Mouse (Mus musculus) kidney, postnatal 36 days (tissue): ENCODE results near the gene Gsg1.

Experiments
- DNase-seq, 2 experiments: peaks; one replicate each; pipeline ENCODE4 v3.0.0; 2021 to 2022; ENCODE audit warnings: mixed read lengths in 2 of 2

Gsg1 gene

DNA sequence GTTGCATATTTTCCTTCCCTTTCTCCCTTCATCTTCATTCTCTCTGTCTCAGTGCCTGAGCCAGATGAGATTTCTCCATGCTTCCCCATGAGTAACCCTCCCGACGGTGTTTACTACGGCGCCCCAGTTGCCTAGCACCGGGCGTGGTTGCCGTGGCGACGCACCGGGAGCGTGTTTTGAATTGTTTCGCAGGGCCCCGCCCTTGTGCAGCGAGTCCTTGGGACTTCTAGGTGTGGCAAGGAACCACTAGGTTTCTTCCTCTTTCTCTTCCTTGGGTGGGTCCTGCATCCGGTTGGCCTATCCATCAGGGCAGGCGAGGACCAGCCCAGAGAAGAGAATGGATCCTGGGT lies 1.4 kb downstream of the Gsg1 start:
- peak; percentile 87 to 89 for DNase-seq

DNA sequence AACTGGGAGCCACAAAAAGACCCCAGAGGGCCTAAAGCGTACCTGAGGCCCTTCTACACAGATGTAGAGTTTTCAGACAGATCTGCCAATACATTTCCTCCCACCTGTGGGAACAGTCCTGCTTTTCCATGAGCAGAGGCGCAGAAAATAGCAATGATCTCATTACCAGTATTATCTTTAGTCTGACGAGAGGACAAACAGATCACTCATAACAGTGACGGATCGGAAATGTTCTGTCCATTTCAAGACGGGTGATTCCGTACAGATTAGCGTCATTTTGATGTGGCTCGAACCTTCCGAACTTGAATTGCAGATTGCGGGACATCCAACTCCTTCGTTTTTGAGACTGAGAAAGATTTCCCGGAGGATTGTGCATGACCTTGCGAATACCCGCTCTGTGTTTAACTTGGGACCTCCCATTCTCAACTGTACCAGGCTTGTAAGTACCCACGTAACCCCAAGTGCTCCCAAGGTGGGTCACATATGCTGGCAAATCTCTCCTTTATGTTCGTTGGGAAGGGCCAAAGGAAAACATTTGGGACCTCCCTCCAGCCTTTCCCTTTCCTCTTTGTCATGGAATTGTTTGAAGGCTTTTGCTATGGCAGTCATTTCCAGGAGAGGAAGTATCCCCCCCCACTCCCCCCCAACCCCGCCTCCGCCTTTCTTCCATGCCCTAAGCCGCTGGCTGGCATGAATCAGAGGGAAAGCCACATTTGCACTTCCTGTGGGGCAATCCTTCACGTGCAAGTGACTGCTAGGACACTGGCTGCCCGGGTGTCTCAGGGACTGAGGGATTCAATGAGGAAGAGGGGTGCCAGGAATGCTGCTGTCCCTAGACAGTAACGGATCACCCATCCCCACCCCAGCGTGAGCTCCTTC lies 2.1 kb downstream of the Gsg1 start:
- peak in 1 of 2 experiments; percentile 28 for DNase-seq

DNA sequence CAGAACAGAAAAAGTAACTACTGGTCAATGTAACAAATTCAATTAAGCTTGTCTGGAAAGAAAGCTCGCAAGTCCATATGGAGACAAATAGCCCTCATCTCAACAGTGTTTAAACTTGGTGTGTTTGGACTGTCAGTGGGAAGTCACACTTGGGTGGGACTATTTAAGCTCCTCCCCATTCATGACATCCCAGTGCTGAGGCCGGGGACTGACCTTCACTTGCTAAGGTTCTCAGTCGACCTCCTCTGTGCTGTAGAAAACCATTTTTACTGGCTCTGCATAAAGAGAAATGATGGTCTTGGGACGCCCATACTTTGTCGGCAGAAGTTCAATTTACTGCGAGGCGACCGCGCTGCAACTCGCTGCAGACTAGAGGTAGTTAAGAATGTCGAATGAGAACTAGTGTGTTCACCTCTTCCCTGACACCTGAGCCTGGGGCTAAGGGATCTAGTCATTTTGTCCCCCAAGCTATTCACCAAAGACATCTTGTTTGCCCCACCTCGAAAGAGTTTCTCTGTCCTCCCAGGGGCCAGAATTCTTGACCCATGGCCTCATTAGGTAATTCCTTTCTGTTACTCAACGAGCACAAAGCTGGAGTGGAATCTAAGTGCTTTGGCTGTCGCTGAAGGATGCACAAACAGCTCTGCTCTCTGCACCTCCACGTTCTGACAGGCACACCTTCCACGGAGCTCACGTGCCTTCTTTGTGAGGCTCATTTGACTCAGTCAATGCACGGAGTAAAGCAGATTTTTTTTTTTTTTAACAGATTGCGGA lies 3.0 kb downstream of the Gsg1 start:
- DNase-seq: no peak

DNA sequence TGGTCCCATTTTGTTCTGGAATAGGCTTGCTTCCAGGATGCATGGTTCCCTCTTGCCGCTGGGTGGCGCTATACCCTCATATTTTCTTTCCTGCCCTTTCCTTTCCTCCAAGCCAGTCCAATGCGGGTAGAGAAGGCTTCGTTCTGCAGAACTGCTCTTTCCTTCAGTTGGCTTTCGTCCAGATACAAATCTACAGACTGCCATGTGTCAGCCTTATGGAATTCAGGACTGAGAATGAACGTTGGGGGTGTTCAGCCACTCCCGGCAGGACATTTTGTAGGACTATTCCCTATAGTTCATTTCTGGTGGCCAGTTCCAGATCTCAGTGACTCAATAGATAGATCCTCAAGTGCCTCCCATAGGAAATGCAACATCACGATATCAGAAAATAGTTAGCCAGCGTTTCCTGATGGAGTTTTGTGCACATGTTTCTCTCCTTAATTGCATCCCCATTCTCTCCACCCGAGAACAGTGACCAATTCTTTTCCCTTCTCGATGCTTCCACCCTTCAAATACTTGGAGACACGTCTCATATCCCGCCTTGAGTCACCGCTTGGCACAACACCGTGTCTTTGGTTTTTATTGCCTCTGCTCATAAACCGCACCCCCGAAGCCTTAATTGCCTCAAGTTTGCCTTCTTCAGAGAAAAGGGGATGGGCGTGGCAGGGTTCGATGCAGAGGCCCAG lies 4.2 kb downstream of the Gsg1 start:
- peak; percentile 62 to 73 for DNase-seq

DNA sequence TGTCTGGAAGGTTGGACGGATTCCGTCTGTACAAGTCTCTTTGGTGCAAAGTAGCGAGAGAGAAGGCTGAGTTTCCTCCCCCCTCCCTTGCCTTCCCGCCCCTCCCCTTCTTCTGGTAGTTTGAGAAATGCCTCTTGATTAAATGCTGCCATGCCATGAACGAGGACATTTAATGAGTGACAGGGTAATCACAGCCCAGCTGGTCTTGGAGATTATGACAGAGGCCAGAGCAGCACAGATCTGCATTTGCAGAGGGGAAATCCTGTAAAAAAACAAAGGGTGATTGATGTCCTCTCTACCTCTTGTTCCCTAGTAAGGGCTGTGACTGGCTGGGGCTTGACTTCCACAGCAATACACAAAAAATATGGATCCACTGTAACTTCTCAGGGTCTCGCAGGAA lies 6.3 kb downstream of the Gsg1 start:
- DNase-seq: no peak

DNA sequence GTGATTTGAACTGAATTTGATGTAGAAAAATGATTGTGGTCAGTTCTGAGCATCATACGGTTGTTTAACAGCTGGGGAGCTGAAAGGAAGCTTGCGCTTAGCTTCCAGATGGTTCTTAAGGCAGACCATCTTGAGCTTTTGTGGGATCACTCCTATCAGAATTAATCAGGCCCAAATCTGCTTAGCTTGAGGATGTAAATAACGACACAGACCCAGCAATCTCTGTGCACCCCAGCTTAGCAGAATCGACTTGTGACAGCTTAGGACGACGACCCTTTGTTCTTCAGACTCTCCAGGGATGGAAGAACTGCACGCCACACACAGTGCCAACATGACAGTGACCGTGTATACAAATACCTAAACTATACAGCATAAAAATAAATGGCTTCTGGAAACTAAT lies 8.6 kb downstream of the Gsg1 start:
- no peak for DNase-seq

DNA sequence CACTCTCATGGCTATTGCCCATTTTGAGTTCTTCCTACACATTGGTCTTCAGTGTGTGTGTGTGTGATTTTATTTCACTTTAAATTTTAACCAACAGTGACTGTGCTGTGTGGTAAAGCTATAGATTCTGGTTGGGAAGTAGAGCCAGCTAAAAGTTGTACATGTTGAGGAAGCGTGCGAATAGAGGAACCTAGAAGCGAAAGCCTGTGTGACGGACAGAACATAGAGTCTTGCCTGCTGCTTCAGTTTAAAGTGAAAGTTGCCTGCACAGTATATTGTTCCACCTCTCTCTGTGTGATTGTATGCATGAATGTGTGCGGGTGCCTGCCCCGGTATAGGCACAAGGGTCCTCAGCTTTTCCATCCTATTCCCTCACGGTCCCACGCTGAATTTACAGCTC lies 13.8 kb downstream of the Gsg1 start:
- no peak for DNase-seq

DNA sequence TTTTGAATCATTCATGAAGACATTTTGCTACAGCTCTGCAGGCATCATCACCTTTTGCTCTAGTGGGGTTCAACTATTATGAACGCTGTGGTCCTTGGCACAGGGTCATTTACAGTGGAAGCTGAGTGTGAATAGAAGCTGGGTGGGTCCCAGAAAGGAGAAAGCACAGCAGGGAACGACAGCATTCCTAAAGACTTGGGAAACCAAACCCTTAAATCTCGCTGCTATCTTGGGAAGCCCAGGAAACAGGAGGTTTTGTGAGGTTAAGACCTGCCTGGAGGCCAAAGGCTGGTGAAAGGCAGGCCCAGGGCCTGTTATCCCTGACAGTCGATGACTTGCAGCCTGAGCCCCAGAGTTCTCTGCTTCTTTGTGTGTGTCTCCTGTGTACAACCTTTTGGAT lies 15.9 kb downstream of the Gsg1 start:
- no peak for DNase-seq

DNA sequence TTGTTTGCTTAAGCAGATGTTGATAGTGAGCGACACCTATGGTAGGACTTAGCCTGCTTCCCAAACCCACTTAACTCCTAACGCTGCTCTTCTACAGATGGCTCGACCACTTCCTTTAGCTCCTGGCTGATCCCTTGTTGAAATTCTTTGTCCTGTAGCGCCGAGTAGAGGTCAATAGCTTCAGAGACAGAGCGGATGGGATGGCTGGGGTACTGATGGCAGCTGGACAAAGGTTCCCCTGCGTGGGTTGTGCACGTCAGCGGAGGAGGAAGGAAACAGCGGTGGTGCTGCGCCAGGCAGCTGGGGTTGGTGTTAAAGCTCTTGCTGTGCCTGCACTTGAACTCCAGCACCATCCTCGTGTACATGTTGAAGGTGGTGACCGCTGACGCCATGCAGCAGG lies 16.8 kb downstream of the Gsg1 start:
- no peak for DNase-seq

DNA sequence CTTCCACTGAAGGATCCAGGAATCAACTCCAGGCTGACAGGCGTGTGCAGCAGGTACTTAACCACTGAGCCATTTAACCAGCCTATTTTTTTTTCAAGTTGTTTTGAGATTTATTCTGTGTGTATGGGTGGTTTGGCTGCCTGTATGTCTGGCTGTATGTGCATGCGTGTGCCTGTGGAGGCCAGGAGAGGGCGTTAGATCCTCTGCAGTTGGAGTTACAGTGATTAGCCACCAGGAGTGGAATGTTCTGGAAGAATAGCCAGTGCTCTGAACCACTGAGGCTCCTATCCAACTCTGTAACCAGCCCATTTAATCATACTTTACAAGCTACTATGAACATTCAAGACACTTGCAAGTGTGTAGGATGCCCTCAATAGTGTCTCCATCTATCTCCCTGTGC lies 17.6 kb downstream of the Gsg1 start:
- DNase-seq: no peak

DNA sequence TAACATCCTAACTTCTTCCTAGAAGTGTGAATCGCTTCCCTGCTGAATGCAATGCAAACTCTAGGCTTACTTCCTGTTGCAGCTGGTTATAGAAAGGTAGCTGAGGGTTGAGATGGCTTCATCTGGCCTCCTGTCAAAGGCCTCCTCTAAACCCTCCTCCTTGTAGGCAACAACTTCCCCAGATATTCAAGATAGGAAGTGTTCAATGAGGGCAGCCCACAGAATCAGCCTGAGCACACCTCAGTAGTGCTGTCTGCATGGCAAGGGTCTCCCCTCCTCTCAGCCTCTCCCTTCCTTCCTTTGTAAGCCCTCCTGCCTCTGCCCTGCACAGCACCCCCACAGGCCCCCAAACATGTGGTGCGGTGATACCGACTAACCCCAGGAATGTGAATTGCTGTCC lies 18.4 kb downstream of the Gsg1 start:
- DNase-seq: no peak

DNA sequence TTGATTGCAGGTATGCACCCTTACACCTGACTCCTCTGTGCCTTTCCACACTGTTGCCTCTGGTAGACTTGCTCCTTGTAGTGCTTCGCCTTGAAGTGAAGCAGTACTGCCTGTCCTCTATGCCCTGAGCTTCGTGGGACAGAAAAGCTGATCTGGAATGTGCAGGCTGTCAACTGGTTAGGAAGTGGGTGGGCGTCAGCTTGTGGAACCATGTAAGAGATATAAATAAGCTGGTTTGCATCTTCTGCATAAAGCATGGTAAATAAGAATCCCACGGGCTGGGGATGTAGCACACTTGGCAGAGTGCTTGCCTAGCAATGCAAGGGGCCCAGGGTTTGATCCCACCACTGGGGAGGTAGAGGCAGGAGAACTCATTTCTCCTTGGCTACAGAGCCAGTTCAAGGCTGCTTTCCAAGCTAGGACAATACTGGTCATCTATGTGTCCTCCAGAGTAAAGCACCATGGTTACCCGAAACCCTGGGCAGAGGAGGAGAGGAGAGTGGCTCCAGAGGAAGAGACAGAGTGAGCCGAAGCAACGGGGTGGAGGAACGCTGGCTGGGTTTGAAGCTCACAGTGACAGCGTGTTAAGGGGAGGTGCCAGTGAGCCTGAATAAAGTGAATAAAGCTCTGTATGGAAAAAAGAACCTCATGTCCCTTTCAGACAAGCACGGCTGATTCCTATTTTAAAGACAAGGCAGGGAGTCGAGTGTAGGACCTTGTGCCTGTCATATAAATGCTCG lies 21.5 kb downstream of the Gsg1 start:
- no peak for DNase-seq

DNA sequence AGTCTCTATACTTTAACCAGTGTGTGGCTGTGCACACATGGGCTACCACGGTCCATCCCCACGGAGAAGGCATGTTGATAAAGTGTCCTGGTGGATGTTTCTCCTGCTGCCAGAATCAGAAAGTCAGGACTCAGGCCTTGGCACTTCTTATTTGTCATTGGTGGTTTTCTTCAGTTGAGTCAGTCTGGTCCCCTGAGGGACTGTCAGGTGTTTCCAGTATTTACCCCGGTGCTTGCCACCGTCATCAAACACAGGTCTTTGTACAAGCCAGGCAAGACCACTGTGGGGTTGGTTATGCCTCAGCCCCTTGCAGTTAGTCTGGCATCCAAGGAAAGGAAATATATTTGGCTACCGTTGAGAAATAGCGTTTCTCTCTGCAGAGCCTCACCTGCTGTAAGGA lies 23.6 kb downstream of the Gsg1 start:
- no peak for DNase-seq

DNA sequence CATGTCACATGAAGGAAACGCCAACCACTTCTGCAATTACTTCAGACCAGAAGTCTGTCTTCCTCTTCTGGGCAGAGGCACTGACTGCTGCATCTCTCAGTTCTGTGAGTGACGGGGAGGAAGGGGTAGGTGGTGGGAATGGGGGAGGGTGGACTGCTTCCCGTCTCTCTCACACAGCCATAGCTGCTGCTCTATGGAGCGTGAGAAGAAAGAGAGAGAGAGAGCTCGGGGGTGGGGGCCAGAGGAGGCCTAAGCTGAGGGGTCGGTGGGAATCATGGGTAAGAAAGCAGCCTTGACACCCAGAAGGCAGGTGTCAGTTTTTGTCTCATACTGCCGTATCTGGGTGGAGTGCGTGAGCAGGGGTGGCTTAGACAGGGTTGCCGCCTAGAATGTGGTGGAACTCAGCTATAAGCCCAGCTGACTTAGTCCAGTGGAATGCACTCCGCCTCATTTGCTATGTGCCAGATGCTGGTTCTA lies 25.6 kb downstream of the Gsg1 start:
- DNase-seq: no peak

DNA sequence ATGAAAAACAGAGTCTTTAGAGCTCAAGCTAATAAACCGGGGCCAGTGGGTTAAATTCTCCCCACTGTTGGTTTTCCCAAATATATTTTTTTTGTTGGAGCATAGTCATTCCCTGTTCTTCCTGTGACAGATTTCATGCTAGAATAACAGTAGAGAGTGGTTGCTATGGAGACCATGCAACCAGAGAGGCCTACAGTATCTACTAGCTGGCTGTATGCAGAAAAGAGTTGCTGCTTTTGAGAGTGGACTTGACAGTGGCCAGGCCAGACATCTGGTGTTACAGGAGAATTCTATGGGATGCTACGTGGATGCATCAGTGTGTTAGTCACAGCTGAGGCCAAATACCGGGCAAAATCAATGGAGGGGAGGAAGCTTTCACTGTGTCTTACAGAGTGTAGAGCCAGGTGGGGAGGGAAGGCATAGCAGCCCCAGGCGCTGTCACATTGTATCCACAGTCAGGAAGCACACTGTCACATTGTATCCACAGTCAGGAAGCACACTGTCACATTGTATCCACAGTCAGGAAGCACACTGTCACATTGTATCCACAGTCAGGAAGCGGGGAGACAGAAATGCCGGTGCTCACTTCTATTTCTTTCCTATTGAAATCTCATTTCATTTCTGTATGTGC lies 30.2 kb downstream of the Gsg1 start:
- no peak for DNase-seq

DNA sequence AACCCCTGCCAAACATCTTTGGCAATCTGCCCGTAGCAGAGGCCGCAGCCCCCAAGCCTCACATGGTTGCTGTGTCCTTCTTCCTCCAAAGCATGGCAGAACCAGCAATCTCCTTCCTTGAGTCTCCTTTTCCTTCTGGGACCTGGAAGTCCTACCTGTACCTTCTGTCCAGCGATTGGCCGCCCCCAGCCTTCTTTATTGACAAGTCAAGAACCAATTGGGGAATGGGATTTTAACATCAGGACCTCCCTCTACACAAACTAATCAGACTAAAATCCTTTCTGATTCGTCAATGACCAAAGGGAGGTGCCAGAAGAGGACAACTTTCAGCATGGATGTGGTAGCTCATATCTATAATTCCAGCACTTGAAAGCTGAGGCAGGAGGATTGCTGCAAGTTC lies 34.2 kb downstream of the Gsg1 start:
- DNase-seq: no peak

DNA sequence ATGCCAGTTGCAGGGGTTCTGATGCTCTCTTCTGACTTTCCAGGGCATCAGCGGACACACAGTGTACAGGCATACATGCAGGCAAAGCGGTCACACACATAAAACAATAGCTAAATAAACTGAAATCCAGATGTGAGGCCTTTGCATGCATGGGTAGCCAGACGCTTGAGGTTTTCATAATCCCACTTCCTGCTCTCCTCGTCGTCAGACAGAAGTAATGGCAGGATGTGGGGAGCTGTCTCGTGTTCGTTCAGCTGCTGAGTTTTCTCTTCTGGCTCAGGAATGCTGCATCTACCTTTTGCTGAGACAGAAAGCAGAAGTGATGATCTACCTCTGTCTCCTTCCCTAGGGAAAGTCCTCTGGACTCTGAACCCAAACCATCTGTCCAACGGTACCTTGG lies 35.8 kb downstream of the Gsg1 start:
- DNase-seq: no peak

DNA sequence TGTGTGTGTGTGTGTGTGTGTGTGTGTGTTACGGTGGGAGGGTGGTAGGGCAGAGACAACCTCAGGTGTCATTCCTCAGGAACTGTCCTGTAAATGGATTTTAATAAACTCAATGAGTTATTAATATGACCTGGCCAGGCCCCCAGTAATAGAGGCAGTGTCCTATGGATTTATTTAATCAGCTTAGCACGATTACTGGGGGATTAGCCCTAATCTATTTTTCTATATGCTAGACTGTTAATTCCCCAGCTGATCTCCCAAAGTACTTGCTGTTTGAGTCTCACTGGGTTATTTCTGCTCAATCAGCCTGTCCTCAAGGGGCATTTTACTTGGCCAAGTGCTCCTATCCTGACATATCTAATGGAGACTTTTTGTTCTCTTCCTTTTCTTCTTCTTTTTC lies 41.5 kb downstream of the Gsg1 start:
- DNase-seq: no peak

DNA sequence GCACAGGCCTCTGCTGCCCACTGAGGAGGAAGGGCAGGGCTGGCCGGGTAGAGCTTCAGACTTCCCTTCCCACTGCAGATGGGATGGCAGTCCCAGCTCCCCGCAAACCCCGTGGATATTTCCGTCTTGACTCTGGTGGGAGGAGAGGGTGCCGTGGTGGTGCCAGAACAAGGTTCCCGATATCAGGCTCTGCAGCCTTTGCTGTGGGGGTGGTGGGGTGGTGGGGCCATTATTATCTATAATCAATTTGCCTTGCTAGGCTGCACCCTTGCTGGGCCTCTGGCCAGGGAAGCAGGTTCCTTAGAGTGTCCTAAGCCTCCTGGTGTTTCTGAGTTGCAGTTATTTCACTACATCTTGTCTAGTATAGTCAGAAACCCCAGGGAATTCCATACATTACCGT lies 43.0 kb downstream of the Gsg1 start:
- no peak for DNase-seq

DNA sequence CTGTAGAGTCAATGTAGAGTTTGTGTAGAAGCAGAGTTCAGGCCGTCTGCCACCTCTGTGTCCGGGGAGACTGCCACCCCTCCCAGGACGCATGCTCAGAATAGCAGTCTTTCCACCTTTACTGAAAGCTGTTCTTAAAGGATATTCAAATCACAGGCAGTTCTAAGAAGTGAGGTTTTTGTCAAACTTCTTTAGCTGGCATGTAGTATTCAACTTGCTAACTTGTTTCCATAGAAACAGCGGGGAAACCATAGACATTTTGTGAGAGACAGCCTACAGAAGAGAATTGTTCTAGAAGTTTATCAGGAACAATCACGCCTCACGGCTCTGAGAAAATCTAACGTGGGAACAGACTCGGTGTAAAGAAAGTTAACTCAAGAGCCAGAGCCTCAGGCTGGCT lies 47.2 kb downstream of the Gsg1 start:
- no peak for DNase-seq

DNA sequence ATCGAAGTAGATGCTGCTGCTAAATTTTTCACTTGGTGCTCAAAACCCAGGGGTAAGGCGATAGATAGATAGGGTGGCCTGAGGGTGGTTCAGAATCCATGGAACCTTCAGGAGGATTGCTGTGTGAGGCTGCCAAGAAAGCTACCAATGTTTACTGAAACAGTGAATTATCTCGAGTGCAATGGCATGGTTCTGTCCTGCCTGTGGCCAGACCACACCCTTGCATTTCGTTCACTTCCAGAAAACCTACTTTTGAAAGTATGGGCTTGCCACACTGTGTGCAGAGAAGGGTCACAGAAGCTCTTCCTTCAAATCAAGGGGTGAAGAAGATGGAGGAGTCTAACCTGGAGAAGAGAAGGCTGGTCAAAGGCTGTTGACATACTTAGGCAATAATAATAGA lies 48.3 kb downstream of the Gsg1 start:
- no peak for DNase-seq

DNA sequence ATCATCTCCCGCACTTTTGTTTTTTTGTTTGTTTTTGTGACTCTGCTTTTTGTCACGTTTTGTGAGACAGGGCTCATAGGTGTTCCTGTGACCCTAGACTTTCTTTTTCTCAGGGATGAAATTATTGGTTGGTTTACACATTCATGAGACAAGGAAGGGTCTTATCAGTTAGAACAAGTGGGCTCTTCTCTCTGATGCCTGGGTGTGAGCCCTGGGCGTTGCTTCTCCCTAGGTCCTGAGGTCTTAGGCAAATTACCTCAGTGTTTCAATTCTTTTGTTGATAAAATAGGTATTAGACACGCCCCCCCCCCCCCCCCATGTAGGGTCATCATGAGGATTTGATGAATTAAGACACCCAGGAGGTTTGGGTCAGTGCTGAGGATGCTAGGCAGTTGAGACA lies 49.3 kb downstream of the Gsg1 start:
- DNase-seq: no peak

DNA sequence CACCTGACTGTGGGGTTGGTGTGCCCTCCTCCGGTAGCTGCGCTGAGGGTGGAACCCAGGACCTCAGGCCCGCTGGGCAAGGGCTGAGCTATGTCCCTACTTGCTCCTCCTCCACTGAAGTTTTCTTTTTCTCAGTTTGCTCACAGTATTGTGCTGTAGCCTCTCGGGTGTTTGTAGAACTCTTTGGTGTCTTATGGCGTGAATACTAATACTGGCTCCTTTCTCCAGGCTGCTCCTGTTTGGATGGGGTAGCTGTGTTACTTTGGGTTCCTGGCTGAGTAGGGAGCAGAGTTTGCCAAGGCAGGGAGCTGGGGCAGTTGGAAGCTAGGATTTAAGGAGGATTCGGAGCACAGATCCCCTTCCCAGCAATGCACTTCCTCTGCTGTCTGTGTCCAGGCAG lies 50.4 kb downstream of the Gsg1 start:
- DNase-seq: no peak
